Comparison of ENCODE assay signal across 8 mouse cellular contexts in the genomic region with DNA sequence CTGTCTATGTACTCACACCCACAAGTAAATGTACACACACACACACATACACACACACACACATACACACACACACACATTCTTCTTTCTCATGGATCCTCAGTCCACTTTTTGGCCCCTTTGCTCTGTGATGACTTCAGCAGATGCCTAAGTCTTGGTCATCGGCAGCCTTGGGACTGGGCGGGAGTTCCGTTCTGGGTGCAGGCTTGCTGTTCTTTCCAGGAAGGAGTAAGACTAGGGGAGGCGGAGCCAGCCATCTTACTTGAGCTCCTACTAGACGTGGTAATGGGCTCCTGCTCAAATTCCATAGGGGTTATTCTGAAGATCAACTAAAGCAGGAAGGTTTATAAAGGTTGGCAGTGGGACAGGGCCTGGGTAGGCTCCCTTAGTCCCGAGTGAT. TPM values are rescaled to one million over a fixed set of nuclear protein-coding genes. Genes with fewer than 3 reads are reported as not detected.
DNase-seq lines count a peak whose midpoint lies in the region; ATAC-seq lines count a peak whose summit lies in the region.

No protein-coding gene starts in this region.

- intact Hi-C loops in heart, postnatal 14 days (cut with DNase I), result no loop called here

- H3K27me3 ChIP-seq in embryonic facial prominence, embryonic 12.5 days, result no peaks in the 10 kb centered on the region
- peaks cover 3% of the 10 kb centered on the region; the same call in 1 of the 2 replicates for H3K27me3 ChIP-seq in liver, embryonic 12.5 days (replicated peaks)

- ATAC-seq in embryonic facial prominence, embryonic 12.5 days (ENCODE audit: insufficient number of reproducible peaks, insufficient read depth, low FRiP score, low TSS enrichment), result no peak
- ATAC-seq in liver, embryonic 12.5 days, result no peak

- no peaks in the 10 kb centered on the region for H3K9me3 ChIP-seq in embryonic facial prominence, embryonic 12.5 days
- H3K9me3 ChIP-seq in liver, embryonic 12.5 days (replicated peaks), result no peaks in the 10 kb centered on the region

- peaks cover 36% of the 10 kb centered on the region for H3K36me3 ChIP-seq in embryonic facial prominence, embryonic 12.5 days
- peaks cover 32% of the 10 kb centered on the region for H3K36me3 ChIP-seq in liver, embryonic 12.5 days

- DNase-seq in ZHBTc4 (ENCODE audit: low read depth, low spot score), result peak; percentile 46
- peak; percentile 69 to 76 for DNase-seq in heart, postnatal 14 days
- DNase-seq in spleen, adult 18-20 months, result no peak
- no peak for DNase-seq in ovary, postnatal 10 days (ENCODE audit: low spot score)
- no peak for DNase-seq in c-Kit-positive CD71-positive TER-119-positive erythroid progenitor cells, embryonic 14.5 days (ENCODE audit: low spot score)
- DNase-seq in urinary bladder, adult 18-20 months (ENCODE audit: low spot score in 2 of 2), result no peak

- H3K9ac ChIP-seq in embryonic facial prominence, embryonic 12.5 days, result 0 out of 2 replicates have a peak overlapping the region, but pooled peaks have one; percentile 44
- H3K9ac ChIP-seq in liver, embryonic 12.5 days, result no peak overlapping the region

- no peak overlapping the region for H3K27ac ChIP-seq in embryonic facial prominence, embryonic 12.5 days
- no peak overlapping the region for H3K27ac ChIP-seq in liver, embryonic 12.5 days

- H3K4me3 ChIP-seq in embryonic facial prominence, embryonic 12.5 days, result 0 out of 2 replicates have a peak overlapping the region, but pooled peaks have one; percentile 1
- no peak overlapping the region for H3K4me3 ChIP-seq in liver, embryonic 12.5 days

- H3K4me1 ChIP-seq in embryonic facial prominence, embryonic 12.5 days, result peaks cover 40% of the 10 kb centered on the region
- H3K4me1 ChIP-seq in liver, embryonic 12.5 days, result peaks cover 57% of the 10 kb centered on the region

- H3K4me2 ChIP-seq in embryonic facial prominence, embryonic 12.5 days (replicated peaks), result peak overlapping the region; percentile 27
- 0 out of 2 replicates have a peak overlapping the region, but pooled peaks have one; percentile 12 for H3K4me2 ChIP-seq in liver, embryonic 12.5 days

- 60% methylated on average over 6 of the region's 6 CpGs for WGBS in embryonic facial prominence, embryonic 12.5 days
- WGBS in liver, embryonic 12.5 days (ENCODE audit: insufficient replicate concordance), result 63% methylated on average over 6 of the region's 6 CpGs

RNA-seq across cellular contexts. Expression of a gene that starts 6.1 kb away (rescaled TPM):
- polyA plus RNA-seq in embryonic facial prominence, embryonic 12.5 days (2016; fragmentation: Nextera tagmentation; extraction: Ambion mirVana), result 107 and 112 TPM in 2 replicates
- total RNA-seq in heart, postnatal 14 days (2021), result 10 to 100 TPM; 66.4 to 72.4 TPM
- polyA plus RNA-seq in liver, embryonic 12.5 days (2016; fragmentation: Nextera tagmentation; extraction: Ambion mirVana), result 18.3 and 19.6 TPM in 2 replicates

RNA-seq across cellular contexts. Expression of a gene that starts 14.1 kb away (rescaled TPM):
- polyA plus RNA-seq in embryonic facial prominence, embryonic 12.5 days (2016; fragmentation: Nextera tagmentation; extraction: Ambion mirVana), result 74.5 and 75.8 TPM in 2 replicates
- total RNA-seq in heart, postnatal 14 days (2021), result 10 to 100 TPM; 50.3 to 53.9 TPM
- 45.8 and 47.6 TPM in 2 replicates for polyA plus RNA-seq in liver, embryonic 12.5 days (2016; fragmentation: Nextera tagmentation; extraction: Ambion mirVana)

RNA-seq across cellular contexts. Expression of a gene that starts 14.9 kb away (rescaled TPM):
- polyA plus RNA-seq in embryonic facial prominence, embryonic 12.5 days (2016; fragmentation: Nextera tagmentation; extraction: Ambion mirVana), result 28.6 and 29.1 TPM in 2 replicates
- total RNA-seq in heart, postnatal 14 days (2021), result 10 to 100 TPM; 21.5 to 22.0 TPM
- 18.5 and 20.9 TPM in 2 replicates for polyA plus RNA-seq in liver, embryonic 12.5 days (2016; fragmentation: Nextera tagmentation; extraction: Ambion mirVana)

RNA-seq across cellular contexts. Expression of a gene that starts 25.2 kb away (rescaled TPM):
- polyA plus RNA-seq in embryonic facial prominence, embryonic 12.5 days (2016; fragmentation: Nextera tagmentation; extraction: Ambion mirVana), result 0.29 and 0.52 TPM in 2 replicates
- under 1 TPM in 1 of 2 experiments, not detected in 1; 0.19 TPM for total RNA-seq in heart, postnatal 14 days (2021)
- polyA plus RNA-seq in liver, embryonic 12.5 days (2016; fragmentation: Nextera tagmentation; extraction: Ambion mirVana), result not detected in 2 replicates

RNA-seq across cellular contexts. Expression of a gene that starts 27.0 kb away (rescaled TPM):
- 24.3 and 25.1 TPM in 2 replicates for polyA plus RNA-seq in embryonic facial prominence, embryonic 12.5 days (2016; fragmentation: Nextera tagmentation; extraction: Ambion mirVana)
- 10 to 100 TPM; 15.7 to 19.1 TPM for total RNA-seq in heart, postnatal 14 days (2021)
- 4.1 TPM in 2 replicates for polyA plus RNA-seq in liver, embryonic 12.5 days (2016; fragmentation: Nextera tagmentation; extraction: Ambion mirVana)

Comparison
In these comparisons a context has a peak if more than half of its experiments do, and no peak if none do; other contexts are left out.
1. DNase-seq: peak in ZHBTc4 (single experiment) and heart, postnatal 14 days (2 of 2); none in spleen, adult 18-20 months (0 of 2), ovary, postnatal 10 days (single experiment), c-Kit-positive CD71-positive TER-119-positive erythroid progenitor cells, embryonic 14.5 days (single experiment) and urinary bladder, adult 18-20 months (0 of 2).